Mouse (Mus musculus) embryonic facial prominence, embryonic 14.5 days (tissue): ENCODE data around the gene Xpot. TPM values are rescaled to one million over a fixed set of nuclear protein-coding genes. Genes with fewer than 3 reads are reported as not detected.

Experiments
- ATAC-seq: fragments of 200-750 bp; cut with Nextera tagmentation; 2 replicates; pipeline ENCODE4 v1.8.0; 2017; ENCODE audit warnings: low read depth, moderate number of reproducible peaks, moderate TSS enrichment
- DNase-seq: peaks from one replicate; pipeline ENCODE4 v3.0.0-alpha.2; 2015; ENCODE audit warnings: low spot score
- H3K27ac ChIP-seq: fragments of 300-500 bp; sonication (generic); replicated peaks from 2 replicates; pipeline ENCODE4 v1.5.1; 2014; ENCODE audit warnings: low read depth, mild to moderate bottlenecking, low read length, moderate library complexity
- H3K27me3 ChIP-seq: fragments of 300-500 bp; sonication (generic); replicated peaks from 2 replicates; pipeline ENCODE4 v1.6.1; 2014; ENCODE audit warnings: low read length; ENCODE audit not compliant: control insufficient read depth, insufficient read depth
- H3K36me3 ChIP-seq: fragments of 300-500 bp; sonication (generic); 2 replicates; pipeline ENCODE4 v1.6.1; 2014; ENCODE audit warnings: low read length, mixed read lengths; ENCODE audit not compliant: control insufficient read depth, insufficient read depth
- H3K4me1 ChIP-seq: fragments of 300-500 bp; sonication (generic); 2 replicates; pipeline ENCODE4 v1.6.1; 2014; ENCODE audit warnings: antibody characterized with exemption, low read length; ENCODE audit not compliant: control insufficient read depth, insufficient read depth
- H3K4me2 ChIP-seq: fragments of 300-500 bp; sonication (generic); 2 replicates; pipeline ENCODE4 v1.6.1; 2014; ENCODE audit warnings: low read depth, mild to moderate bottlenecking, low read length, moderate library complexity, mixed read lengths
- H3K4me3 ChIP-seq: fragments of 300-500 bp; sonication (generic); 2 replicates; pipeline ENCODE4 v1.5.1; 2014; ENCODE audit warnings: low read depth, mild to moderate bottlenecking, low read length
- H3K9ac ChIP-seq: fragments of 300-500 bp; sonication (generic); 2 replicates; pipeline ENCODE4 v1.6.1; 2014; ENCODE audit warnings: low read depth, mild to moderate bottlenecking, low read length, moderate library complexity, mixed read lengths
- H3K9me3 ChIP-seq: fragments of 300-500 bp; sonication (generic); 2 replicates; pipeline ENCODE4 v1.6.1; 2016; ENCODE audit warnings: low read length; ENCODE audit not compliant: control insufficient read depth
- WGBS: fragments of 180-500 bp; shearing (Covaris S2); extraction: QIAGEN DNeasy Blood & Tissue Kit; methylation state at CpG from one replicate; pipeline ENCODE4 v1.1.7; 2014; 5-methylcytosine and 5-hydroxymethylcytosine counted together
- polyA plus RNA-seq: library from polyadenylated mRNA; unstranded; fragments of >200 nt; fragmentation: Nextera tagmentation; extraction: Ambion mirVana; gene quantifications from 2 replicates; pipeline ENCODE4 v1.2.1, GENCODE M21; 2014

Gene Xpot
- polyA plus RNA-seq, 1 experiment from 2014 or later = 54.9 TPM

DNA sequence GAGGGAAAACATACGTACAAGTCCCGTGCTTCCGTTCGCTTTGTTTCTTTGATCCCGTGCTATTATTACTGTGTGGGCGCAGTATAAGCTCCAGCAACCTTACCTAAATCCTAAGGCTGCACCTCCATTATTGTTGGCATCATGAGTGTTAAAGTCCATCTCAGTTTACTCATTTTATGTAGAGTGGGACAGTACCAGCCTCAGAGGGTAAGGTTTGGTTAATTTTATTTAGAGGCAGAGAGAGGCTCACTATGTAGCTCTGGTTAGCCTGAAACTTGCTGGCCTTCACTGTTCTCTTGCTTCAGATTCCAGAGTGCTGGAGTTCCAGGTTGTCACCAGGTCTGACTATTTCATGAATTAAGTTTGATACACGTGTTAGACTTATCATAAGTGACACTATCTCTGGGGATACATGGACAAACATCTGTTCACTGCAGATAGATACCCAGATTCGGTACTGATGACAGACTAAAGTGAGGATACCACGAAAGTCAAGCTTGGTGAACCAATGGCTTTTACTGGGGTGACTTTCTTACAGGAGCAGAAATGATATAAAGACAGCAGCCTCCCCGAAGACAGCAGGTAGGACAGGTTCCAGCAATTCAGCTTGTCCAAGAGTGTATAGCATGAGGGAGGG, 1.2 kb upstream of the Xpot start:
- H3K9ac ChIP-seq = no peak overlapping the region
- H3K9me3 ChIP-seq = no peaks in the 10 kb centered on the region
- H3K27ac ChIP-seq = no peak overlapping the region
- H3K27me3 ChIP-seq = no peaks in the 10 kb centered on the region
- peak overlapping the region; percentile 52; the same call in 1 of the 2 replicates for H3K4me2 ChIP-seq
- no peak overlapping the region for H3K4me3 ChIP-seq
- no peak for DNase-seq
- 81% methylated on average over 10 of the region's 10 CpGs for WGBS
- no peak for ATAC-seq
- peaks cover 13% of the 10 kb centered on the region for H3K4me1 ChIP-seq
- H3K36me3 ChIP-seq = peaks cover 6% of the 10 kb centered on the region

DNA sequence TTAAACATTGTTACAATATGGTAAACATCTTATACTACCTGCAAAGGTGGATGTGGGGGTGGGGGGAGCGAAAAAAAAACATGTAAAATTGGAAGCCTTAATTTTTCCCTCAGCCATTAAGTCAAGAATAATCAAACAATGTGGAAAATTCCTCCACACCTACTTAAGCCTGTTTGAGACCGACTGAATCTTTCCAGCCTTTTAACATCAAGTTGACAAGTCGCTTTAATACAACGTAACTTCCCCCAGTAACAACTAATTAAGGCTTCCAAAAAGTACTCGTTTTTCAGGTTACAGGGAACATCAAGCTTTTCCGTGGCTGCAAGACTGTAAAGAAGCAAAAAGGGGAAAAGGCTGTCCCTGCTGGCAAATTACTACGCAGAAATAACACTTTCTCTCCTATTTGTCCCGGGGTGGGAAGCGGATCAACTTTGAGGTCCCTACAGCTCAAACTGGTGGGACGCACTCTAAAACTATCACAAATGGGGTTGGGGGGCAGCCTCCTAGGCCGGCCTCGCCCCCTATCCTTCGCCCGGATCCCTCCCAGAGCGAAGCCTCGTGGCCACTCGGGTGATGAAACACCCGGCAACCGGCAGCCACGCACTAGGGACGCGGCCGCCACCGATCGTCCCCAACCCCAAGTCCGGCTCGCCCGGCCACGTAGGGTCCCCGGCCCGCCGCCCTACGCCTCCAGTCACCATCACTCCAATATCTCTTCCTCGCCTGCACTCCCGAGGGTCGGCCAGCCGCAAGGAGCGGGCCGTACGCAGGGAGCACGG, 536 bp downstream of the Xpot start:
- Histone ChIP-seq H3K36me3 (peaks cover 19% of the 10 kb centered on the region), H3K27ac (peak overlapping the region; percentile 91), H3K9ac (peak overlapping the region; percentile 81), H3K27me3 (no peaks in the 10 kb centered on the region), H3K4me1 (peaks cover 13% of the 10 kb centered on the region), H3K4me3 (peak overlapping the region; percentile 78), H3K9me3 (no peaks in the 10 kb centered on the region), H3K4me2 (peak overlapping the region; percentile 73)
- under 1% methylated on average over 30 of the region's 41 CpGs for WGBS
- ATAC-seq (no peak; the same call in 1 of the 2 replicates), DNase-seq (peak; percentile 54)

DNA sequence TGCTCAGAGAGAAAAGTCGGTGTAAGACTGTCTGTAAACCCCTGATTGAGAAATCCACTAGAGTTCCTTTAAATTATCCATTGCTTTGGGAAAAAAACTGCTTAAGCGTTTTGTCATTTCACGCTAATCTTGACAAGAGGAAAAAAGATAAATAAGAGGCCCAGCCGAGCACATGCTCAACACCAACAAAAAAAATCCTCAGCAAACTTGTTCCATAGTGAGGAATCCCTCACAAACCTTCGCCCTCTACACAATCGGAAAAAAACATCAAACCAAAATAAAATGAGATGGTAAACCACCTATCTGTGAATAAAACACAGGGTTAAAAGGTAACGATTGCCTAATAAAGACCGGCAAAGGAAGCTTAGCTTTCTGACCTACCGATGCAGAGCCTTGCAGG, 1.1 kb downstream of the Xpot start:
- Histone ChIP-seq H3K36me3 (peaks cover 25% of the 10 kb centered on the region), H3K27me3 (no peaks in the 10 kb centered on the region), H3K4me1 (peaks cover 13% of the 10 kb centered on the region), H3K9ac (peak overlapping the region; percentile 81), H3K27ac (no peak overlapping the region; the same call in 1 of the 2 replicates), H3K4me3 (peak overlapping the region; percentile 78), H3K9me3 (no peaks in the 10 kb centered on the region), H3K4me2 (peak overlapping the region; percentile 73)
- 16% methylated on average over 9 of the region's 9 CpGs for WGBS
- no peak for ATAC-seq
- DNase-seq = no peak

DNA sequence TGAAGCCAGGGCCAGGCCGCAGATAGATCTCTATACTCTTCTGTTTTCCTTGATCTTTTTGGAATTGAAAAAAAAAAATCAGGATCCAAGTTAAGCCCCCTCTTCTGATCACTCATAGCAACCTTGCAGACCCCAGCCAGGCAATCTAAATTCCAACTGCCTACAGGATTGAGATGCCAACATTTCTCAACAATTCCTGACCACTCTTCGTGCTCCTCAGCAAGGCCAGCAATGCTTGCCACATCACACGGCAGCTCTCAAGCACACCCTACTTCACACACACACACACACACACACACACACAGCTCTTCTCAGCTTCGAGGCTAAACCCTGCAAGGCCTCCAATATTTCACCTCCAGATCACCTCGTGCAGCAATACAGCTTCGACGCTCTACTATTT, 2.5 kb downstream of the Xpot start:
- no peak overlapping the region for H3K27ac ChIP-seq
- 84% methylated on average over 7 of the region's 7 CpGs for WGBS
- DNase-seq (no peak), ATAC-seq (no peak)
- H3K4me1 ChIP-seq = peaks cover 13% of the 10 kb centered on the region
- H3K9ac ChIP-seq = no peak overlapping the region
- no peaks in the 10 kb centered on the region for H3K9me3 ChIP-seq
- no peak overlapping the region for H3K4me3 ChIP-seq
- H3K36me3 ChIP-seq = peaks cover 37% of the 10 kb centered on the region
- H3K4me2 ChIP-seq = no peak overlapping the region; the same call in 1 of the 2 replicates
- no peaks in the 10 kb centered on the region for H3K27me3 ChIP-seq

DNA sequence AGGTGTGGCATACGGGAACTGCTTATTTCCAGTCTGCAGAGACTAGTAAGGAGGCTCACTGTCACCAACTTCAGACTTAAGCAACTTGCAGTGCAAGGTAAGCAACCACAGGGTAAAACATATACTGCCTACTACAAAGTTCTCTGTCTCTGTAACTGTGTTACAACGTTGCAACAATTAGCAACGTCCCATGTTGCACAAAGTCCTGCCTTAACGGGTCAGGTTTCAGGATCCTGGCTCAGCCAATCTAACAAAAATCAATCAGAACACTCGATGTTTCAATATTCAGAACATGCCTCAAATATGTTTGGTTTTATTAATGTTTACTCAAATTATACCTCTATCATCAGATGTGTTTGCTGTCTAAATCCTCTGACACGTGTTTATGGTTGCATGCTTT, 3.7 kb downstream of the Xpot start:
- no peak for DNase-seq
- Histone ChIP-seq H3K27me3 (no peaks in the 10 kb centered on the region), H3K9ac (no peak overlapping the region), H3K9me3 (no peaks in the 10 kb centered on the region), H3K4me1 (peaks cover 13% of the 10 kb centered on the region), H3K4me3 (no peak overlapping the region), H3K27ac (no peak overlapping the region), H3K4me2 (no peak overlapping the region), H3K36me3 (peaks cover 49% of the 10 kb centered on the region)
- no peak for ATAC-seq
- WGBS = 79% methylated on average over 6 of the region's 6 CpGs

DNA sequence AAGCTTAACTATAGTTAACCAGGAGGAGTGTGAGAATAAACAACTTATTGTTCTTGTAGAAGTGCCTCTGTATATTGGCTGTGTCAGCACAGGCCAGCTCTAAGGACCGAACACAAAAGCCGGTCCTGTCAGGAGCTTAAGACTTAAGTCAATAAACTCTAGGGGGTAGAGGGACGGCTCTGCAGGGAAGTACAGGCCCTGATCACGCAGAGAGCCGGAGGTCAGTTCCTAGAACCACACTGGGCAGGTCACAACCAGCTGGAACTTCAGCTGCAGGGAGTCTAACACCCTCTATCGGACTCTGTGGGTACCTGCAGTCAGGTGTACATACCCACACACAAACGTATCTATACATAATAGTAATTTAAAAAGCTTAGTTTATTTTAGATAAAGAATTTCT, 10.2 kb downstream of the Xpot start:
- H3K4me1 ChIP-seq = no peaks in the 10 kb centered on the region
- no peaks in the 10 kb centered on the region for H3K27me3 ChIP-seq
- H3K4me2 ChIP-seq = no peak overlapping the region
- H3K4me3 ChIP-seq = no peak overlapping the region
- H3K9me3 ChIP-seq = no peaks in the 10 kb centered on the region
- peaks cover 91% of the 10 kb centered on the region for H3K36me3 ChIP-seq
- no peak for DNase-seq
- H3K9ac ChIP-seq = no peak overlapping the region
- ATAC-seq = no peak
- 59% methylated on average over 7 of the region's 7 CpGs for WGBS
- no peak overlapping the region for H3K27ac ChIP-seq

DNA sequence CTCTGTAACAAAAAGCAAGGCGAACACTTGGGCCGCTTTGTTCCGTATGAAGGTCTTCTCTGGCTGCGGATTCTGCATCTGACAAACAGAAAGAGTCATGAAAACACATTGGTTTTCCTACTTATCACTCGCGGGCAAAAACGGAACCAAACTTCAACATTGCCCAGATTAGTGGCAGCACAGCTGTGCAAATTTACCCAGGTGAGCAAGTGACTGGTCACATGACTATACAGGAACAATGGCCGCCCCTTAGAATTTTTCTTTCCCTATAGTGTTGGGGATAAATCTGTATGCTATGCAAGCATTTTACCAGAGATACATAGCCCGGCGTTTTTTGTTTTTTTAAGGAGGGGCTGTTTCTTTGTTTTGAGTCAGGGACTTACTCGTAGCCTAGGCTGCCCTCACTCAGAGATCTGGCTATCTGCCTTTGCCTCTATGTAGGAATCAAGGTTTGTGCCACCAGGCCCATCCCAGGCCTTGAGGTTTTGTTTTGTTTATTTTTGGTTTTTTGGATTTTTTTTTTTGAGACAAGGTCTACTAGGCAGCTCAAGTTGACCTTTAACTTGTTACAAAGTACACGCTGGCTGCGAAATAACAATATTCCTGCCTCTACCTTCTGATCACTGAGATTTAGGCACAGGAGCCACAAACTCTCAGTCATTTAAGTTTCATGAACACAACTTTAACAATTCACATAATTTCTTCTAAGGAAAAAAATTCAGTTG, 10.8 kb downstream of the Xpot start:
- H3K36me3 ChIP-seq = peaks cover 94% of the 10 kb centered on the region
- DNase-seq = no peak
- H3K9ac ChIP-seq = no peak overlapping the region
- H3K4me3 ChIP-seq = no peak overlapping the region
- no peak overlapping the region for H3K27ac ChIP-seq
- H3K27me3 ChIP-seq = no peaks in the 10 kb centered on the region
- no peak overlapping the region for H3K4me2 ChIP-seq
- 93% methylated on average over 13 of the region's 13 CpGs for WGBS
- no peak for ATAC-seq
- H3K4me1 ChIP-seq = no peaks in the 10 kb centered on the region
- no peaks in the 10 kb centered on the region for H3K9me3 ChIP-seq

DNA sequence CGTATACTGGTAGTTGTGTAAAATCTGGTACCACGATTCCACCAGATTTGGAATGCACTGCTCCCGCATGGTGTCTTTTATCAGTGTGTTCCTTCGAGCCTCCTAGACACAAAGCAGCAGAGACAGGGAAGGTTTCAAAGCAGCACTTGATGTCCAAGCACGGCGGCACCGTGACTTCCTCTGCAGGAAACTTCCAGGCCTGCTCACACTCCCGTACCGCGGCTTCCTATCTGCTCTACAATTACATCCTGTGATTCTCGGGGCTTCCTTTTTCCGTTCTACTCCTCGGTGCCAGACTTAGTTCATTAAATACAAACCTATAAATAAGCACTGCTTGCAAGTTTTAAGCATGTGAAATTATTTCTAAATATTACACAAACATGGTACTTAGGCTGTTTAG, 12.6 kb downstream of the Xpot start:
- H3K36me3 ChIP-seq = peaks cover 94% of the 10 kb centered on the region
- no peak overlapping the region for H3K9ac ChIP-seq
- ATAC-seq (no peak), DNase-seq (no peak)
- WGBS = 90% methylated on average over 13 of the region's 13 CpGs
- no peak overlapping the region for H3K4me3 ChIP-seq
- no peak overlapping the region for H3K4me2 ChIP-seq
- no peaks in the 10 kb centered on the region for H3K9me3 ChIP-seq
- H3K4me1 ChIP-seq = no peaks in the 10 kb centered on the region
- no peak overlapping the region for H3K27ac ChIP-seq
- no peaks in the 10 kb centered on the region for H3K27me3 ChIP-seq
